Mouse (Mus musculus) v-Abl transformed pro-B cells (cell line): Measurements from ENCODE around the gene Bpifb3.

Experiments
- in situ Hi-C, 2 experiments: fragments of 400-800 bp; cut with MboI; formaldehyde crosslinking; loops; one replicate each; pipeline ENCODE4 v1.15.1; 2025; ENCODE audit not compliant: unreplicated experiment in 2 of 2

Bpifb3 gene

DNA sequence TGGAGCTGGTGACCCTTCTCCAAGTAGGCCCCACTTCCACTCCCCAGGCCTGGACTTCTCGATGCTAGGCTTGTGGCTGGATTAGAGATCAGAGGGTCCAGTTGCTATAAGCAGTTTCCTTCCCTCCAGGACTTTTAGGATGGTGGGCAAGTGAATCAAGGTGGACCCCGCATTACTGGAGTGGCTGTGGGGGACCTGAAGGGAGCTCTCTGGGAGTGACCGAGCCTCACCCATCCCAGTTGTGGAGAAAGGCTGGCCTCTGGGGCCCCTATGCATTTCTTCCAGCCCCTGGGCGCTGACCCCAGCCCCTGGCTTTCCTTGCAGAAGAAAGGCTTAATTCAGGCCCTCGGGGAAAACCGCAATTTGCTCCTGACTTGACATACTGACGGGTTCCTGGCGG is at the start of gene Bpifb3:
Bpifb3 (plus strand) TSS at position 301 of the 400 bp plus-strand sequence.
- in situ Hi-C loops: no loop called here

DNA sequence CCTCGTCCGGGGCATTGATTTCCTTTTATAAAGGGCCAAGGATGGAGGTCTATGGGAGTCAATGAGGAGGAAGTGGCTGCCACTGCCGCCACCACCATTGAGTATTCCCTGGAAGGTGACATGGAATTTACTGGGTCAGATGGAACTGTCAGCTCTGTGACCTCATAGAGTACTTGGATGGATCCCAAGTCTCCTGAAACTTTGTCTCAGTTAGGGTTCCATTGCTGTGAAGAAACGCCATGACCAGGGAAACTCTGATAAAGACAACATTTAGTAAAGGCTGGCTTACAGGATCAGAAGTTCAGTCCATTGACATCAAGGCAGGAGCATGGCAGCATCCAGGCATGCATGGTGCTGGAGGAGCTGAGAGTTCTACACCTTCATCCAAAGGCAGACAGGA is 47.0 kb upstream of the Bpifb3 start, which contains the start of gene Sun5:
Sun5 (minus strand) TSS at position 101 of the 400 bp plus-strand sequence.
- in situ Hi-C loops: no loop called here

DNA sequence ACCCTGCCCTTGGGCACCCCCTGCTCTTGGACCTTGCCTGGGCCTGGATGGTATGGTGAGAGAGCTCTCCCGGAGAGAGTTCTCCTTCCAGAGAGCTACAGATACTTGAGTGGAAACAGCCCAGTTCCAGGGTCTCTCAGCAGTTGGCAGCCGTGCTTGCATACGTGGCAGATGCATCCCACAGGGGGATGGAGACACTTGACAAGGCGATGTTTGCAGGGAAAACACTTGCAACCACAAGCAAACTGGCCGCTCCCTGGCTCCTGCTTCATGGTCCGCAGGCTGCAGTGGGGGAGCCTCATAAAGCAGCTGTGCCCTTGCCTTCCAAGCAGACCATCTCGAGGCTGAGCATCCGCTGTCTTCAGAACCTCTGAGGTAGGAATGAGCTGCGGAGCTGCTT is 43.3 kb upstream of the Bpifb3 start, which contains the start of gene Bpifb2:
Bpifb2 (plus strand) TSS at position 301 of the 400 bp plus-strand sequence.
- in situ Hi-C loops: no loop called here

DNA sequence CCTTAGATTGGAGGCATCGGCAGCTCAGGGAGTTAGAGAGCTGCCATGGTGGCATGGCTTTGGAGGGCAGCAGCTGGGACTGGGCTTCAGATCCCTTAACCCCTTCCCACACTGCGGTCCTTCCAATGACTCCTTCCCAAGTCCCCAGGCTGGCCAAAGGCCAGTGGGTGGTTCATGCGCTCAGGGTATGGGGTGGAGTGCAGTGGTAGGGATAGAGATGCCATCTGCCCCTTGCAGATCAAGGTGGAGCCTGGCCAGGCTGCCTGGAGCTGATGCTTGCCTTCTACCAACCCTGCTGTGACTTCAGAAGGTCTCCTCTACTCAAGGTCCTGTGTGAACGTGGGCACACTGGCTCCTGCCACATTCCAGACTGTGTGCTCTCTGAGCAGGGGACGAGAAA is 18.9 kb upstream of the Bpifb3 start:
- in situ Hi-C loops: no loop called here

DNA sequence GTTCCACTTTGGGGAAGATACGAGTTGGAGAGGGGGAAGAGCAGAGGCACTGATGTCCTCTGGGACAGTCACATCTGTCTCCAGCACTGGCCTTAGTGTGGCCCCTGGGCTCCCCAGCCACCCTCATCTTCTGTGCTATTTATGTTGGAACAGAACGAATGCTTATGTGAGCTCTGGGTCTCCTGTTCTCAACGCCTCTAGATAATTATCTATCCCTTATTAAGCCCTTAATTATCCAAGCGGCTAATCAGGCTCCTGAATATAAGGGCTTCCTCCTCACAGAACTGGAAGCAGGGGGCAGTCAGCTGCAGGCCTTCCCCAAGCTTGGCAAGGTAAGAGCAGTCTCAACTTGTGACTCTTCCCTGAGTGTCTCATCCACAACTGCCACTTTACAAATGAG is 17.9 kb upstream of the Bpifb3 start, which contains the start of gene Bpifb6:
Bpifb6 (plus strand) TSS at position 301 of the 400 bp plus-strand sequence.
- in situ Hi-C loops: no loop called here

GRCm38 (mm10) chr2:153902726-153903125 is 15.3 kb upstream of the Bpifb3 start:
- in situ Hi-C loops: no loop called here

GRCm38 (mm10) chr2:153906626-153907025 is 11.4 kb upstream of the Bpifb3 start:
- in situ Hi-C loops: no loop called here

DNA sequence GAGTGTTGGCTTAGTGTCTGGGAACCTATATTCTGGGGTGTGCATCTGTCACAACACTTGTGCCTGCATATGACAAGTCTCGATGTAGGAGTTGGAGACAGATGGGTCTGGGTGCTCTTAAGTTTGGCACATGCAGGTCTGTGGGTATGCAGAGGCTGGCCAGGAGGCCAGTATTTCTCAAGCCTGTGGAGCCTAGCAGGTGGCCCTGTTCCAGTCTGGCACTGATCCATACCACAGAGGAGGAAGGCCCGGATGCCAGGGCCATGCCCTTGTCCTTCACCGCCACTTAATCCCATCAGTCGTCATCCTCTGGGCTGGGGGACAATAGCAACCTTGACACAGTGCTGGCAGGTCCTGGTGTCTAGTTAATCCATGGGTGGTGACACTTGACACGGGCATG is 3.9 kb upstream of the Bpifb3 start:
- in situ Hi-C loops: no loop called here

- in situ Hi-C loops: loop anchor here in 1 of 2 experiments (10.0 kb wide), 1 partner anchor 256 kb away; no protein-coding TSS in a partner anchor
Measured at GRCm38 (mm10) chr2:153921246-153921645, 3.2 kb downstream of the Bpifb3 start.

DNA sequence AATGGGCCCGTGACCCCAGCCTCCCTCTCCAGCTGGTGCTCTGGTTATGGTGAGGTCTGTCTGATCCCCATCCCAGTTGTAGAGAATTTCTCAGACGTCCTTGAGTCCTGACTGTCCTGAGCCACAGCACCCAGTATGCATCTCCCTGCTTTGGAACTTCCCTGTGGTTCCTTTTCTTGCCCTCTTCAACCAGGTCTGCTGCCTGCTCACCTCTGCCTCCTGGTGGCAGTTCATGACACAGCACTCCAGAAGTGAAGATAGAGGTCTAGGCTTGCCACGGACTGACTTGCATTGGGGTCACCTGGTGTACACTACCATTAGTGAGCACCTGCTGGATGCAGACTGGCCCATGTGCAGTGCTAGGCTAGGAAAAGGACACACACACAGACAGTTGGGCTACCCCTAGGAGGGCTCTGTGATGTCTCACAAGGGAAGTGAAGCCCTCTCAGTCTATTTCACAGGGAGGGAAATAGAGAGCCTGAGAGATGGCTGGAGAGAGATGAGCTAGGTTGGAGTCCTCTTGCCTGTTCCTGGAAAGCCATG is 11.9 kb downstream of the Bpifb3 start:
- in situ Hi-C loops: loop anchor here (5.0 to 25.0 kb wide), 4 partner anchors 218 to 443 kb away; partner anchors contain the start of gene 4930404H24Rik (in 1 of the 2)

- in situ Hi-C loops: loop anchor here (5.0 to 25.0 kb wide), 3 partner anchors 219 to 444 kb away; partner anchors contain the start of gene 4930404H24Rik (in 1 of the 2)
Measured at GRCm38 (mm10) chr2:153931125-153931524, 13.1 kb downstream of the Bpifb3 start.

DNA sequence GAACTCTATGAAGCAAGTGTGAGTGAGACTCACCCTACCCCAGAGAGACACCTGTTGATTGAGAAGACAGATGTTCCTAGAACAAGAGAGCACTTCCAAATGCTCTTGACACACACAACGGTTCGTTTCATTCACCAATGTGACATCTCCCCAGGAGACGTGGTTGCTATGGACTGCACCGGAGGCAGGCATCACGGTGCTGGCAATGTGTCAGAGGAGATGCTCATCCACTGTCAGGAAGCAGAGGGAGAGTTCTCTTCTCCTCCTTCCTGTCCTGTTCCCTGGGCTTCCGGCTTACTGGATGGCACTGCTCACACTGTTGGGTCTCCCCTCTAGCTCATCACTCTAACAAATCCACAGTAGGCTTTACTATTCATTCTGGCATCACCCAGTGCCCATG is 15.3 kb downstream of the Bpifb3 start:
- in situ Hi-C loops: loop anchor here (5.0 to 25.0 kb wide), 3 partner anchors 221 to 446 kb away; partner anchors contain the start of gene 4930404H24Rik (in 1 of the 2)

DNA sequence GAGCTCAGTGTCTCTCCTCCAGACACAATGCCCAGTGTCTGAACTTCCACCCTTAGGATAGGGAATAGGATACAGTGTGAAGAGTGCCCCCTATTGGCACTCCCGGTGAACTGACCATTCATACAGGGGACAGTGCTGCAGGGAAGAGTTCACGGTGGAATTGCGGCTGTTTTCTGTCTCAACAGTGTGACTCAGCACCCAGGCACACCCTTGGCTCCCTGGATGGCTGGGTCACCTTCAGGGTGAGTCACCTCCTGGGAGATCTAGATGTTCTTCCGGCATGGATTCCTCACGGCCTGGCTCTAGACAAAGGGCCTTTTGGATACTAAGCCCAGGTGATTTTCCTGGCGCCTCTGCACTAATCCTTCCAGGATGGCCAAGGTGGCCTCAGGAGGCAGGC is 17.3 kb downstream of the Bpifb3 start:
- in situ Hi-C loops: loop anchor here in 1 of 2 experiments (25.0 kb wide), 1 partner anchor 448 kb away; the partner anchor contains the start of gene 4930404H24Rik

GRCm38 (mm10) chr2:153937843-153938242 is 19.8 kb downstream of the Bpifb3 start, which contains the start of gene Bpifb4:
Gene Bpifb4 (plus strand): TSS chr2:153938212.
- in situ Hi-C loops: loop anchor here in 1 of 2 experiments (25.0 kb wide), 1 partner anchor 451 kb away; the partner anchor contains the start of gene 4930404H24Rik

- in situ Hi-C loops: loop anchor here in 1 of 2 experiments (25.0 kb wide), 1 partner anchor 456 kb away; the partner anchor contains the start of gene 4930404H24Rik
Measured at GRCm38 (mm10) chr2:153943537-153943936, 25.5 kb downstream of the Bpifb3 start.

- in situ Hi-C loops: loop anchor here in 1 of 2 experiments (25.0 kb wide), 1 partner anchor 457 kb away; the partner anchor contains the start of gene 4930404H24Rik
Measured at GRCm38 (mm10) chr2:153944567-153944966, 26.5 kb downstream of the Bpifb3 start.

DNA sequence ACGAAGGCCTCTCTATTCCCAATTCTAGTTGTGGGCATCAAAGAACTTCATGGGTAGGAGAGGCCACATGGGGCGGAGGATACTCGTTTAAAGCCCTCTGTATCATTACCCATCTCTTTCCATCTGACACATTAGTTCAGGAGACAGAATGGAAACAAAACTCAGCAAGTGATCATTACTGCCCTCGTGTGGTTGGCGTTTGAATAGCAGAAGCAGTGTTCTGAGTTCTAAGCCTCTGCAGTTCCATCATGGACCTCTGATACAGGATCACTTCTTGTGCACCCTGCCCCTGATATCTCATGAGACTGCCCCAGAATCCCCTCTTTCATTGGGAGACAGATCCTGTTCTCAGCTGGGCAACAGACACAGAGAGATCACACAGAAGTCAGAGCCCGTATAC is 34.9 kb downstream of the Bpifb3 start:
- in situ Hi-C loops: no loop called here

GRCm38 (mm10) chr2:153953836-153954235 is 35.8 kb downstream of the Bpifb3 start:
- in situ Hi-C loops: no loop called here

DNA sequence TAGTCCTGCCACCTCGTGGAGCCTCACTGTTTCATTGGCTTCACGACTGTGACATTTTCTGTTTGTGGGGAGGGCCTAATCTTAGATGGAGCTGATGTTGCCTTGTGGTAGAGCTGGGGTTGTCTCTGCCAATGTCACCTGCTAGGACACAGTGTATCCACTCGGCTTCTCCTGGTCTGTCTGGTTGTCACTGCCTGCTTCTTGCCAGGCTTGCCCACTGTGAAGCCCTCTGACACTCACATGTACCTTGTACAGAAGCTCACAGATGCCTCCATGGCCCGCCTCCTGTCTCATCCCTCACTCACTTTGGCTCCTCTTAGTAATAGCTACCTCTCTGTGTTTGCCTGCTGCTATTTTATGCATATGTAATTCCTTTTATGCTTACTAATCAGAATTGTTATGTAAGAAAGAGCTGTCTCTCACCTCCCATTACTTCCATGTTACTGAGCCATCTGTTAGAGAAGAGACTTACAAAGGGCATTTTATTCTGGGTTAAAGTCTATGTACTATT is 44.8 kb downstream of the Bpifb3 start:
- in situ Hi-C loops: no loop called here

GRCm38 (mm10) chr2:153963334-153963733 is 45.3 kb downstream of the Bpifb3 start:
- in situ Hi-C loops: no loop called here

DNA sequence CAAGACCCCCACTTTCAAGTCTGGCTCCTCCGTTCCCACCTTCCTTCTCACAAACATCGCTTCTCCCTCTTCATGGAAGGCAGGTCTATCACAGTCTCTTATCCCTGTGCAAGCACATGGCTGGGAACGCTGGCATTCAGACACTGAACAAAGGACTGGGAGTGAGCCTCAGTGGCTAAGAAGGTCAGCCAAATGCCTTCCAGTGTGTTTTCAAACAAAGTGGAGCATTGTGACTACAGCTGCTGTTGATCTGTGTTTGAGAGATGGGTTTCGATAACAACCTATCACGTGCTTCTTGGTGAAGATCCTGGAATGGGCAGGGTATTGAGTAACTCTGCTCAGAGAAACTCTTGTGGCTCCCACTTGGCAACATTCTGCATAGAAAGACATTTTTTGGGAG is 52.2 kb downstream of the Bpifb3 start:
- in situ Hi-C loops: no loop called here

DNA sequence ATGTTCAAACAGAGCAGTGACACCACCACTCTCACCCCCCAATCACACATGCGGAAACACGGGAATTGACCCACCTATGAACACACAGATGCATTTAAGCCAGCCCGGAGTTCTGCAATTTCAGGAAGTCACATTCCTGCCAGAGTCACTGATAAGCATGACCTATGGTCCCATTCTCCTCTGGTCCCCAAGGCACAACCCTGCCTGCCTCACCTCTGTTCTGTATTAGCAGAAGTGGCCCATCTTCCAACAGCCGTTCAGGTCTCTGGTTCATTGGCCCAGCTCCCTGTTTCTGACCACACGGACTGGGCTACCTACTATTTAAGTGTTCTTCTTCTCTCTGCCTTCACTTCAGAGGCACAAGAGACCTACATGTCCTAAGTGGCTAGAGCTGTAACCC is 56.6 kb downstream of the Bpifb3 start, which contains the start of gene Bpifa6:
Bpifa6 (plus strand) TSS at position 364 of the 400 bp plus-strand sequence.
- in situ Hi-C loops: no loop called here
